Mouse (Mus musculus) lung, postnatal 0 days (tissue): ENCODE measurements around the gene Synrg.

Experiments used
- CTCF ChIP-seq: IDR thresholded peaks from 2 replicates; pipeline ENCODE4 v1.5.1; 2016; ENCODE audit warnings: antibody characterized with exemption, mild to moderate bottlenecking
- EP300 ChIP-seq: IDR thresholded peaks from 2 replicates; pipeline ENCODE4 v1.6.1; 2016; ENCODE audit warnings: antibody characterized with exemption, mild to moderate bottlenecking, control low read depth

DNA sequence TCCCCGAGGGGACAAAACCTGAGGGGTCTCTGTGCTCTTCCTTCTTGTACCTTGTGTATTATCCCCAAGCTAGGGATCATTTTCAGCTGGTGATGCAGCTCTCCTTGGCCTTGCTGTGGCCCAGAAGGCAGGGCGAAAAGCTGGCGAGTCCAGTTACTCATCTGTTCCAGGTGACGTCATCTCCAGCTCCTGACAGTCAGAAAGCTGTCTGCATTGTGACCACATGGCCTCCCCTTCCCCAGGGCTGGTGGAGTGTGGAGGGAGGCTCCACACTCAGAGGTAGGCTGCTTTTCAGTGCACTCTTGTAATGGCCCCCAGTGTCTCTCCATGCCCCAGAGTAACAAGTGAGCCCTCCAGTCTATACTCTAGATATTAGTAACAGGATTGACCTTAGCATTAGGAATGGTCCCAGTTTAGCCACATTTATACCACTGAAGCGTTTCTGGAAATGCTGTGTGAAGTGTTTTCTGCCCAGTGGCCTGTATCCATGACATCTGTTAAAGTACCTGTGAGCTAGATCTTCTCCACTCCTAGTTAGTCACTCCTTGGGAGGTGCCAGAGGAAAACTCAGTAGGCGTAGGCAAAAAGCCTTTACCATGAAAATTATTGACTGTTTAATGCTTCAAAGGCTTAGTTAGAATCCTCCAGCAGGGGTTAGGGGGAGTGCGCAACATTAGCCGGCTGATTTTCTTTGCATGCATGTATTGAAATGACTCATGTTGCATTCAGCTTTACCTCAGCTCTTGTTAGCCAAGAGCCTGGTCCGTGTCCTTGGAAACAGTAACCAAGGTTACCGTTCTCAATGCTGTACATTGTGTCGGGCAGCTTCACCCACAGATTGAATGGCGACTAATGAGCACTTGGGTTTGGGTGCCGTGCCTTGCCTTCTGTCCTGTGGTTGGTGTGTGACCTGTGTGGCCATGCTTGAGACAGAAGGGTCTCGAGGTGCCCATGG lies 78.9 kb downstream of the Synrg start:
- no peak for TF ChIP-seq EP300
- no peak for TF ChIP-seq CTCF
